Mouse (Mus musculus): ENCODE data around the gene Miox. TPM values are rescaled to one million over a fixed set of nuclear protein-coding genes. Genes with fewer than 3 reads are reported as not detected.
A peak's percentile ranks its signal among the peaks of the same experiment; 100 is the strongest.

The Miox gene
- total RNA-seq (2022): not detected

GRCm38 (mm10) chr15:89334271-89334670 lies at the start of gene Miox:
Gene Miox, plus strand, starts transcription at chr15:89334398.
- DNase-seq (ENCODE audit: low spot score in 2 of 2): no peak

- no peak for DNase-seq (ENCODE audit: low spot score in 2 of 2)
Observed at GRCm38 (mm10) chr15:89285004-89285403, 49.2 kb upstream of the Miox start.

GRCm38 (mm10) chr15:89285478-89285877 lies 48.7 kb upstream of the Miox start:
- no peak for DNase-seq (ENCODE audit: low spot score in 2 of 2)

GRCm38 (mm10) chr15:89286114-89286513 lies 48.1 kb upstream of the Miox start:
- no peak for DNase-seq (ENCODE audit: low spot score in 2 of 2)

- no peak for DNase-seq (ENCODE audit: low spot score in 2 of 2)
Observed at GRCm38 (mm10) chr15:89286582-89286981, 47.6 kb upstream of the Miox start.

GRCm38 (mm10) chr15:89288227-89288767 lies 45.9 kb upstream of the Miox start:
- no peak for DNase-seq (ENCODE audit: low spot score in 2 of 2)

- no peak for DNase-seq (ENCODE audit: low spot score in 2 of 2)
Observed at GRCm38 (mm10) chr15:89289455-89289854, 44.7 kb upstream of the Miox start.

- DNase-seq (ENCODE audit: low spot score in 2 of 2): no peak
Observed at GRCm38 (mm10) chr15:89291521-89291920, 42.7 kb upstream of the Miox start.

GRCm38 (mm10) chr15:89292795-89293194 lies 41.4 kb upstream of the Miox start:
- no peak for DNase-seq (ENCODE audit: low spot score in 2 of 2)

- DNase-seq (ENCODE audit: low spot score in 2 of 2): no peak
Observed at GRCm38 (mm10) chr15:89293778-89294177, 40.4 kb upstream of the Miox start.

- no peak for DNase-seq (ENCODE audit: low spot score in 2 of 2)
Observed at GRCm38 (mm10) chr15:89295580-89296165, 38.5 kb upstream of the Miox start.

GRCm38 (mm10) chr15:89296465-89296864 lies 37.7 kb upstream of the Miox start:
- DNase-seq (ENCODE audit: low spot score in 2 of 2): no peak

GRCm38 (mm10) chr15:89297695-89298094 lies 36.5 kb upstream of the Miox start:
- no peak for DNase-seq (ENCODE audit: low spot score in 2 of 2)

- DNase-seq (ENCODE audit: low spot score in 2 of 2): no peak
Observed at GRCm38 (mm10) chr15:89300180-89300579, 34.0 kb upstream of the Miox start.

- no peak for DNase-seq (ENCODE audit: low spot score in 2 of 2)
Observed at GRCm38 (mm10) chr15:89300600-89300999, 33.6 kb upstream of the Miox start.

GRCm38 (mm10) chr15:89305966-89306365 lies 28.2 kb upstream of the Miox start:
- no peak for DNase-seq (ENCODE audit: low spot score in 2 of 2)

- DNase-seq (ENCODE audit: low spot score in 2 of 2): peak in 1 of 2 experiments; percentile 8
Observed at GRCm38 (mm10) chr15:89307461-89307860, 26.7 kb upstream of the Miox start.

- DNase-seq (ENCODE audit: low spot score in 2 of 2): no peak
Observed at GRCm38 (mm10) chr15:89308406-89309139, 25.6 kb upstream of the Miox start.

- peak in 1 of 2 experiments; percentile 86 for DNase-seq (ENCODE audit: low spot score in 2 of 2)
Observed at GRCm38 (mm10) chr15:89309962-89310498, 24.2 kb upstream of the Miox start.

- no peak for DNase-seq (ENCODE audit: low spot score in 2 of 2)
Observed at GRCm38 (mm10) chr15:89313359-89313758, 20.8 kb upstream of the Miox start.

- no peak for DNase-seq (ENCODE audit: low spot score in 2 of 2)
Observed at GRCm38 (mm10) chr15:89314107-89314506, 20.1 kb upstream of the Miox start.

- no peak for DNase-seq (ENCODE audit: low spot score in 2 of 2)
Observed at GRCm38 (mm10) chr15:89314511-89315189, 19.5 kb upstream of the Miox start.

All from left cerebral cortex, adult 8-10 months (tissue).